Mouse (Mus musculus): ENCODE measurements at regions not wholly inside any gene's neighbourhood (a gene's known extent, or its start where the extent isn't known, plus 50 kb on each side); places are given as distances from the start of the nearest gene placed in this dataset.

DNA sequence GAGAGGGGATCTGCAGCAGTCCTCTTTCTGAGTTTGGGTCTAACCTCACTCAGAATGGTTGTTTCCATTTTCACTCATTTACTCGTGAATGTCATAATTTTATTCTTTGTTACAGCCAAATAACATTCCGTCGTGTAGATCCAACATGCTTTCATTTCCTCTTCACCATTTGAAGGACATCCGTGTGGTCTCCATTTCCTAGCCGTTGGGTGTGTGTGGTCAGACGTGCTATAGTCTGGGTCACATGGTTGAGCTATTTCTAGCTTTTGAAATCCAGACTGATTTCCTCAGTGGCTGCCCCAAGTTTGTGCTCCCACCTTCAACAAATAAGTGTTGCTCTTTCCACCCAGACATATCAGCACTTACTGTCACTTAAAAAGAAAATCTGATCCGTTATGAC, 111.9 kb upstream of the Gjb5 start:
- Histone ChIP-seq H3K27ac (replicated peaks; ENCODE audit: low read depth, low read length) (no peak overlapping the region), H3K4me3 (ENCODE audit: insufficient read depth, low read depth, low read length) (no peak overlapping the region), H3K4me1 (ENCODE audit: control insufficient read depth, insufficient read depth, insufficient read length, low read length) (no peaks in the 10 kb centered on the region)

- Histone ChIP-seq H3K4me1 (ENCODE audit: control insufficient read depth, insufficient read depth, insufficient read length, low read length) (no peaks in the 10 kb centered on the region), H3K27ac (replicated peaks; ENCODE audit: low read depth, low read length) (no peak overlapping the region)
Observed at GRCm38 (mm10) chr4:127454511-127455119, 96.6 kb upstream of the Gjb5 start.

DNA sequence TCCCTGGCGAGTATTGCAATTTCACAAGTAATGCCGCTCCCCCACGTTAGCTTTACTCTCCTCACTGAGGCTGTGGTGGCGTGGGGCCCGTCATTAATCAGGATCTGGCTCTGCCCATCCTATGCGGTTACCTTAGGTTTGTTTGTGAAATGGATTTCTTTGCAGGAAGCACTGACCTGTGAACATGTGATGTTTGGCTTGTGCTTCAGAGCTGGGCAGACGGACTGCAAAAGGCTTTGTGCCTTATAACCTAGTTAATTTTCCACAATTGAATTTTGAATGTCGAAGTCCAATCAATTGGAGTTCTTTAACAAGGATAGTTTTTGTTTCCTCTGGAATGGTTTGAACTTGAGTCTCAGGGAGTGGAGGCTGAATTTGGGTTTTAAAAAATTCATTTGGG, 94.1 kb upstream of the Gjb5 start:
- Histone ChIP-seq H3K4me3 (ENCODE audit: insufficient read depth, low read depth, low read length) (no peak overlapping the region), H3K27ac (replicated peaks; ENCODE audit: low read depth, low read length) (no peak overlapping the region), H3K4me1 (ENCODE audit: control insufficient read depth, insufficient read depth, insufficient read length, low read length) (no peaks in the 10 kb centered on the region)

More at GRCm38 (mm10) chr4:127454511-127455119, 96.6 kb upstream of the Gjb5 start:
- H3K4me3 ChIP-seq (ENCODE audit: insufficient read depth, low read depth, low read length) = no peak overlapping the region

DNA sequence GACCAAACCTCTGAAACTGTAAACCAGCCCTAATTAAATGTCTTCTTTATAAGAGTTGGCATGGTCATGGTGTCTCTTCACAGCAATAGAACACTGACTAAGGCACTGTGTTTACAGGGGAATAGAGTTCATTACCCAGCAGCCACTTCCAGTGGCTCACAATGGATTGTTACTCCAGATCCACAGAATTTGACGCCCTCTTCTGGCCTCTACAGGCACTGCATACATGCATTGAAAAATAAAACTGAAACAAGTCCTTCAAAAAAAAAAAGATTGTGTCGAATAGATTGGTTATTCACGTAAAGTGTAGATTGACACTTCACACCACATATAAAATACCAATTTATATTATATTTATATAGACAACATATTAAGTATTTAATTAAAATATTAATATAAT, 87.3 kb upstream of the Gjb5 start:
- no peak overlapping the region for H3K27ac ChIP-seq (replicated peaks; ENCODE audit: low read depth, low read length)
- H3K4me3 ChIP-seq (ENCODE audit: insufficient read depth, low read depth, low read length) = no peak overlapping the region
- no peaks in the 10 kb centered on the region for H3K4me1 ChIP-seq (ENCODE audit: control insufficient read depth, insufficient read depth, insufficient read length, low read length)

DNA sequence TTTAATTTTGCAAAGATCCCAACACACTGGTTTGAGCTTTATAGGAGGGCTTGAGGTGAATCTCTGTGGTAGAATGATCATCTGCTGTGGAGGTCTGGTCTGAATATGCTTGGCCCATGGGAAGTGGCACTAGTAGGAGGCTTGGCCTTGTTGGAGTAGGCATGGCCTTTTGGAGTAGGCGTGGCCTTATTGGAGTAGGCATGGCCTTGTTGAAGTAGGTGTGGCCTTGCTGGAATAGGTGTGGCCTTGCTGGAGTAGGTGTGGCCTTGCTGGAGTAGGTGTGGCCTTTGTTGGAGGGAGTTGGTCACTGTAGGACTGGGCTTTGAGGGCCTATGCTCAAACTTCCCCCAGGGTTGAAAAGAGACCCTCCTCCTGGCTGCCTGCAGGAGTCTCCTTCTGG, 86.1 kb upstream of the Gjb5 start:
- no peak overlapping the region for H3K4me3 ChIP-seq (ENCODE audit: insufficient read depth, low read depth, low read length)
- H3K4me1 ChIP-seq (ENCODE audit: control insufficient read depth, insufficient read depth, insufficient read length, low read length) = no peaks in the 10 kb centered on the region
- no peak overlapping the region for H3K27ac ChIP-seq (replicated peaks; ENCODE audit: low read depth, low read length)

DNA sequence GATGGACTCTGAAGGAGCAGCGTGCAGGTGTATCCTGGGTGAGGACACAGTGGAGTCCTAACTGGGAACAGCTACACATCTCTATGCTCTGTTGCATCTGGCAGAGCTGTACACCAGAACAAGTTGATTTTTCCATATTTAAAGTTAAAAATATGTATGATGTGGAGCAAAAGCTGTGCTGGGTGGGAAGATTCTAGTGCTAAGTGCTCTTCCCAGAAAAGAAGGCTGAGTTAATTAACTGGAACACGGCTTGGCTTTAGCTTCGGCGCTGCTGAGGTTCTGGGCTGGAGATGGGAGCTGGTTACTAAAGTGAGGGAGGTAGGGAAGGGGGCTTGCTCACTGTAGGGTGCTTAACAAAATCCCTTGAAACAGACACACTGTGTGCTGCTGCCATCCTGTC, 84.0 kb upstream of the Gjb5 start:
- Histone ChIP-seq H3K4me3 (ENCODE audit: insufficient read depth, low read depth, low read length) (no peak overlapping the region), H3K27ac (replicated peaks; ENCODE audit: low read depth, low read length) (no peak overlapping the region), H3K4me1 (ENCODE audit: control insufficient read depth, insufficient read depth, insufficient read length, low read length) (no peaks in the 10 kb centered on the region)

- Histone ChIP-seq H3K27ac (replicated peaks; ENCODE audit: low read depth, low read length) (no peak overlapping the region), H3K4me3 (ENCODE audit: insufficient read depth, low read depth, low read length) (no peak overlapping the region), H3K4me1 (ENCODE audit: control insufficient read depth, insufficient read depth, insufficient read length, low read length) (no peaks in the 10 kb centered on the region)
Observed at GRCm38 (mm10) chr4:127440602-127441001, 82.6 kb upstream of the Gjb5 start.

- Histone ChIP-seq H3K4me3 (ENCODE audit: insufficient read depth, low read depth, low read length) (no peak overlapping the region), H3K27ac (replicated peaks; ENCODE audit: low read depth, low read length) (no peak overlapping the region), H3K4me1 (ENCODE audit: control insufficient read depth, insufficient read depth, insufficient read length, low read length) (no peaks in the 10 kb centered on the region)
Observed at GRCm38 (mm10) chr4:127435076-127435475, 77.1 kb upstream of the Gjb5 start.

GRCm38 (mm10) chr4:127430237-127430636, 72.3 kb upstream of the Gjb5 start:
- Histone ChIP-seq H3K27ac (replicated peaks; ENCODE audit: low read depth, low read length) (no peak overlapping the region), H3K4me3 (ENCODE audit: insufficient read depth, low read depth, low read length) (no peak overlapping the region), H3K4me1 (ENCODE audit: control insufficient read depth, insufficient read depth, insufficient read length, low read length) (no peaks in the 10 kb centered on the region)

DNA sequence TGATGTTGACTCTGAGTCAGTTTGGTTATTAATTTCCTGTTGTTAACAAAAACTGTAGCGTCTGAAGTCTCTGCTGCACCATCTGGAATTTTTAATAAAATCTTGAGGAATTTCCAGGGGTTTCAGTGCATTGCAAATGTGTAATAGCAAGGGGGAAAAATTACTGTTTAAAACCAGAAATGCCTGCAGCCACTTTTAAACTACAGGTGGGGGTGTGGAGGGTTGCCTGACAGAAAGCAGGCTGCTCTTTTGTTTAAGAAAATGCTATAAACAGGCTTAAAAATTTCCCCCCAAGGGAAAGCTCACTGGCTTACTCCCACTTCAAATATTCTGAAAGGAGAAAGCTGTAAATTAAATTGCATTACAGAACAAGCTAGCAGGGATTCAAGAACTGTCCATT, 71.8 kb upstream of the Gjb5 start:
- no peaks in the 10 kb centered on the region for H3K4me1 ChIP-seq (ENCODE audit: control insufficient read depth, insufficient read depth, insufficient read length, low read length)
- H3K4me3 ChIP-seq (ENCODE audit: insufficient read depth, low read depth, low read length) = no peak overlapping the region
- no peak overlapping the region for H3K27ac ChIP-seq (replicated peaks; ENCODE audit: low read depth, low read length)

DNA sequence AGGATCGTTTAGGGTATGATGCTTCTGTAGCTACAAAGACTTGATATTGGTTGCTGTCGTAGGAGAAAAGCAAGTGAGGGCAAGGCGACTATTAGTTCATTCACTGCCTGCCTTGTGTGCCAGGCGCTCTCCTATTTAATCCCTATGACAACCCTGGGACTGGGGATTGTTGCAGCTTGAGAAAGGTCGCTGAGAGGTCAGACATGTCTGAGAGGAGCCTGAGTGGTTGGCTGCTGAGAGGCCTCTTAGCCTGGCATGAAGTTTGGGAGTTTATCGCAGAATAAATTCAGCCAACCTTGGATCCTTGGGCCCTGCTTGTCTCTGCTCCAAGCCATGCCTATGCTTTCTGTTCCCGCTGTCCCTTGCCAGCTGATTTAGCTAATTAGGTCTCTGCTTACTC, 65.9 kb upstream of the Gjb5 start:
- no peak overlapping the region for H3K4me3 ChIP-seq (ENCODE audit: insufficient read depth, low read depth, low read length)
- H3K4me1 ChIP-seq (ENCODE audit: control insufficient read depth, insufficient read depth, insufficient read length, low read length) = no peaks in the 10 kb centered on the region
- H3K27ac ChIP-seq (replicated peaks; ENCODE audit: low read depth, low read length) = no peak overlapping the region

- Histone ChIP-seq H3K4me1 (ENCODE audit: control insufficient read depth, insufficient read depth, insufficient read length, low read length) (no peaks in the 10 kb centered on the region), H3K27ac (replicated peaks; ENCODE audit: low read depth, low read length) (no peak overlapping the region), H3K4me3 (ENCODE audit: insufficient read depth, low read depth, low read length) (no peak overlapping the region)
Observed at GRCm38 (mm10) chr4:127421927-127422450, 64.0 kb upstream of the Gjb5 start.

DNA sequence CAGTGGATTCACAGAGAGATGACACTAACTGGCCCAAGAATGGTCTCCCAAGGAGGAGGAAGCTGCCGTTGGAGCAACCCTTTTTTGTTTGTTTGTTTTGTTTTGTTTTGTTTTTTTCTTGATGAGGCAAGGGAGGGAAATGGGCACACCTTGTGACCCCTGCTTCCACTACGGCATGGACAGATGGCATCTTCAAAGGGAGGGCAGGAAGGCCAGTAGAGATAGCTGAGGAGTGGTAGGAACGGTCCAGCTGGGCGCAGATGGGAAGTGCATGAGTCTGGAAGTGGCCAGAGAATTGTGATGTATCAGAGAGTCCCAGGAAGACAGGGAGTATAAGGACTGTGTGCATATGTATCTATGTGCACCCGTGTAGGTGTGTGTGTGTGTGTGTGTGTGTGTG, 63.1 kb upstream of the Gjb5 start:
- H3K27ac ChIP-seq (replicated peaks; ENCODE audit: low read depth, low read length) = no peak overlapping the region
- no peaks in the 10 kb centered on the region for H3K4me1 ChIP-seq (ENCODE audit: control insufficient read depth, insufficient read depth, insufficient read length, low read length)

GRCm38 (mm10) chr4:127419786-127420120, 61.8 kb upstream of the Gjb5 start:
- Histone ChIP-seq H3K4me1 (ENCODE audit: control insufficient read depth, insufficient read depth, insufficient read length, low read length) (no peaks in the 10 kb centered on the region), H3K4me3 (ENCODE audit: insufficient read depth, low read depth, low read length) (no peak overlapping the region), H3K27ac (replicated peaks; ENCODE audit: low read depth, low read length) (no peak overlapping the region)

More for the DNA sequence above, 63.1 kb upstream of the Gjb5 start:
- H3K4me3 ChIP-seq (ENCODE audit: insufficient read depth, low read depth, low read length) = no peak overlapping the region

DNA sequence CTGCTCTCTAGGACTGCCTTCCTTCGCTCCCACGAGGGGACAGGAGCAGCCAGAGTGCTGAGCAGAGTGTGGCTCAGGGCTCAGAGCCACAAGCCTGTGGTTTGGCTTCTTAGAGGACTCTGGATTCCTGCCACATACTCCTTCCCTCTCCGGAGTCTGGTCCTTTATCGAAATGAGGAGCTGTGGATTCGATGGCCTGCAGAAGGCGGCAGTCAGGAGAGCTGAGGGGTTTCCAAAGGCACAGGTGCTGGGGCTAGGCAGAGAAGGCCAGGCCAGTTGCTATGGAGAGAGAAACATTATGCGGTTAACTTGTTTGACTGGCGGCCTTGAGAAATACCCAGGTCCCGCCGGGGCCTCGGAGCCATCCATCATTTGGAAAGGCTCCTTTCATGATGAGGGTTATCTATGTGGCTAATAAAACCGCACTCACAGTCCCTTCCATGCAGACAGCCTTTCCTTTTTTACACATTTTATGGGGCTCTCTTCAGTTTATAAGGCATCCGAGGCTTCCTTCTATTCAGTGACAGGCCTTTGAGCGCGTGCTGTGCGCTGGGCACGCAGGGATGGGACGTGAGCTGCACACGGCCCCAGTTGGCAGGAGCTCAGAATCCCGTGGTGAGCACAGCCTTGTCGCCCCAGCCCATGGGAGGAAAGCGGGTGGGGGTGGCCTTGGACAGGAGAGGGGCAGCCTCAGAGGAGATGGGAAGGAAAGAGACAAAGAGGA, 61.2 kb upstream of the Gjb5 start:
- no peak overlapping the region for H3K27ac ChIP-seq (replicated peaks; ENCODE audit: low read depth, low read length)
- H3K4me1 ChIP-seq (ENCODE audit: control insufficient read depth, insufficient read depth, insufficient read length, low read length) = no peaks in the 10 kb centered on the region
- no peak overlapping the region for H3K4me3 ChIP-seq (ENCODE audit: insufficient read depth, low read depth, low read length)

GRCm38 (mm10) chr4:127416906-127417305, 58.9 kb upstream of the Gjb5 start:
- Histone ChIP-seq H3K4me1 (ENCODE audit: control insufficient read depth, insufficient read depth, insufficient read length, low read length) (no peaks in the 10 kb centered on the region), H3K4me3 (ENCODE audit: insufficient read depth, low read depth, low read length) (no peak overlapping the region), H3K27ac (replicated peaks; ENCODE audit: low read depth, low read length) (no peak overlapping the region)
